Mouse (Mus musculus) mouse trophoblast stem cell (cell line): Measurements from ENCODE around the gene Grip2.

Experiments
- in situ Hi-C, 2 experiments: fragments of 300-500 bp; cut with MseI, MboI; formaldehyde crosslinking; loops; 2 replicates in 1 of 2; 3 replicates in 1 of 2; pipeline ENCODE4 v1.15.1; 2025

Gene Grip2

GRCm38 (mm10) chr6:91796736-91797135 is 30.3 kb downstream of the Grip2 start:
- in situ Hi-C loops: loop anchor here in 1 of 2 experiments (25.0 kb wide), 1 partner anchor 266 kb away; no protein-coding TSS in a partner anchor

GRCm38 (mm10) chr6:91796064-91796463 is 31.0 kb downstream of the Grip2 start:
- in situ Hi-C loops: loop anchor here in 1 of 2 experiments (25.0 kb wide), 1 partner anchor 266 kb away; no protein-coding TSS in a partner anchor

GRCm38 (mm10) chr6:91795640-91796039 is 31.4 kb downstream of the Grip2 start:
- in situ Hi-C loops: loop anchor here in 1 of 2 experiments (25.0 kb wide), 1 partner anchor 267 kb away; no protein-coding TSS in a partner anchor

GRCm38 (mm10) chr6:91788311-91788798 is 38.7 kb downstream of the Grip2 start:
- in situ Hi-C loops: loop anchor here (10.0 to 25.0 kb wide), 2 partner anchors 274 to 286 kb away; no protein-coding TSS in a partner anchor

- in situ Hi-C loops: loop anchor here (10.0 to 25.0 kb wide), 2 partner anchors 277 to 290 kb away; no protein-coding TSS in a partner anchor
Measured at GRCm38 (mm10) chr6:91785018-91785417, 42.0 kb downstream of the Grip2 start.

GRCm38 (mm10) chr6:91779206-91779605 is 47.8 kb downstream of the Grip2 start:
- in situ Hi-C loops: loop anchor here in 1 of 2 experiments (10.0 to 25.0 kb wide), 2 partner anchors 76 to 283 kb away; no protein-coding TSS in a partner anchor

- in situ Hi-C loops: loop anchor here in 1 of 2 experiments (10.0 to 25.0 kb wide), 2 partner anchors 78 to 286 kb away; no protein-coding TSS in a partner anchor
Measured at GRCm38 (mm10) chr6:91776543-91776942, 50.5 kb downstream of the Grip2 start.

- in situ Hi-C loops: loop anchor here in 1 of 2 experiments (10.0 kb wide), 1 partner anchor 81 kb away; no protein-coding TSS in a partner anchor
Measured at GRCm38 (mm10) chr6:91773951-91774350, 53.1 kb downstream of the Grip2 start.

- in situ Hi-C loops: no loop called here
Measured at GRCm38 (mm10) chr6:91767550-91767949, 59.5 kb downstream of the Grip2 start.

- in situ Hi-C loops: no loop called here
Measured at GRCm38 (mm10) chr6:91762051-91762742, 64.9 kb downstream of the Grip2 start.

GRCm38 (mm10) chr6:91754845-91755244 is 72.2 kb downstream of the Grip2 start:
- in situ Hi-C loops: no loop called here

GRCm38 (mm10) chr6:91754098-91754497 is 73.0 kb downstream of the Grip2 start:
- in situ Hi-C loops: no loop called here

GRCm38 (mm10) chr6:91752884-91753283 is 74.2 kb downstream of the Grip2 start:
- in situ Hi-C loops: no loop called here

GRCm38 (mm10) chr6:91750976-91751375 is 76.1 kb downstream of the Grip2 start:
- in situ Hi-C loops: no loop called here

- in situ Hi-C loops: no loop called here
Measured at GRCm38 (mm10) chr6:91746776-91747175, 80.3 kb downstream of the Grip2 start.

GRCm38 (mm10) chr6:91745947-91746582 is 81.0 kb downstream of the Grip2 start:
- in situ Hi-C loops: no loop called here

GRCm38 (mm10) chr6:91745246-91745645 is 81.8 kb downstream of the Grip2 start:
- in situ Hi-C loops: no loop called here

GRCm38 (mm10) chr6:91743886-91744285 is 83.2 kb downstream of the Grip2 start:
- in situ Hi-C loops: loop anchor here in 1 of 2 experiments (5.0 kb wide), 1 partner anchor 167 kb away; no protein-coding TSS in a partner anchor

- in situ Hi-C loops: loop anchor here in 1 of 2 experiments (5.0 kb wide), 1 partner anchor 166 kb away; no protein-coding TSS in a partner anchor
Measured at GRCm38 (mm10) chr6:91742995-91743394, 84.1 kb downstream of the Grip2 start.

GRCm38 (mm10) chr6:91742466-91742865 is 84.6 kb downstream of the Grip2 start:
- in situ Hi-C loops: loop anchor here in 1 of 2 experiments (5.0 kb wide), 1 partner anchor 165 kb away; no protein-coding TSS in a partner anchor

- in situ Hi-C loops: loop anchor here in 1 of 2 experiments (5.0 kb wide), 1 partner anchor 164 kb away; no protein-coding TSS in a partner anchor
Measured at GRCm38 (mm10) chr6:91741046-91741445, 86.0 kb downstream of the Grip2 start.

- in situ Hi-C loops: loop anchor here in 1 of 2 experiments (10.0 kb wide), 1 partner anchor 163 kb away; no protein-coding TSS in a partner anchor
Measured at GRCm38 (mm10) chr6:91738058-91738457, 89.0 kb downstream of the Grip2 start.
